Mouse (Mus musculus) midbrain, embryonic 15.5 days (tissue): ENCODE results near the gene Clec3b. TPM values are rescaled to one million over a fixed set of nuclear protein-coding genes. Genes with fewer than 3 reads are reported as not detected.

Source experiments
- ATAC-seq: fragments of 200-750 bp; cut with Nextera tagmentation; replicated peaks from 2 replicates; pipeline ENCODE4 v1.8.0; 2017; ENCODE audit warnings: moderate TSS enrichment
- H3K27ac ChIP-seq: fragments of 300-500 bp; sonication (generic); 2 replicates; pipeline ENCODE4 v1.5.1; 2015; ENCODE audit warnings: mild to moderate bottlenecking, inconsistent platforms
- H3K27me3 ChIP-seq: fragments of 300-500 bp; sonication (generic); replicated peaks from 2 replicates; pipeline ENCODE4 v1.6.1; 2015; ENCODE audit warnings: inconsistent platforms
- H3K36me3 ChIP-seq: fragments of 300-500 bp; sonication (generic); replicated peaks from 2 replicates; pipeline ENCODE4 v1.6.1; 2015; ENCODE audit warnings: inconsistent platforms
- H3K4me1 ChIP-seq: fragments of 300-500 bp; sonication (generic); 2 replicates; pipeline ENCODE4 v1.6.1; 2015; ENCODE audit warnings: inconsistent platforms
- H3K4me2 ChIP-seq: fragments of 300-500 bp; sonication (generic); 2 replicates; pipeline ENCODE4 v1.6.1; 2015; ENCODE audit warnings: inconsistent platforms, mild to moderate bottlenecking, moderate library complexity
- H3K4me3 ChIP-seq: fragments of 300-500 bp; sonication (generic); 2 replicates; pipeline ENCODE4 v1.5.1; 2015; ENCODE audit warnings: mild to moderate bottlenecking, inconsistent platforms
- H3K9ac ChIP-seq: fragments of 300-500 bp; sonication (generic); 2 replicates; pipeline ENCODE4 v1.6.1; 2015; ENCODE audit warnings: mild to moderate bottlenecking, inconsistent platforms
- H3K9me3 ChIP-seq: fragments of 300-500 bp; sonication (generic); 2 replicates; pipeline ENCODE4 v1.6.1; 2016; ENCODE audit warnings: inconsistent platforms
- WGBS: fragments of 180-500 bp; shearing (Covaris S2); methylation state at CpG from one replicate; pipeline ENCODE4 v1.1.7; 2015; ENCODE audit warnings: mixed read lengths; 5-methylcytosine and 5-hydroxymethylcytosine counted together
- polyA plus RNA-seq: library from polyadenylated mRNA; unstranded; fragments of >200 nt; fragmentation: Nextera tagmentation; extraction: Ambion mirVana; gene quantifications from 2 replicates; pipeline ENCODE4 v1.2.1, GENCODE M21; 2015

Gene Clec3b
- polyA plus RNA-seq, 1 experiment from 2014 or later = 1.5 TPM

DNA sequence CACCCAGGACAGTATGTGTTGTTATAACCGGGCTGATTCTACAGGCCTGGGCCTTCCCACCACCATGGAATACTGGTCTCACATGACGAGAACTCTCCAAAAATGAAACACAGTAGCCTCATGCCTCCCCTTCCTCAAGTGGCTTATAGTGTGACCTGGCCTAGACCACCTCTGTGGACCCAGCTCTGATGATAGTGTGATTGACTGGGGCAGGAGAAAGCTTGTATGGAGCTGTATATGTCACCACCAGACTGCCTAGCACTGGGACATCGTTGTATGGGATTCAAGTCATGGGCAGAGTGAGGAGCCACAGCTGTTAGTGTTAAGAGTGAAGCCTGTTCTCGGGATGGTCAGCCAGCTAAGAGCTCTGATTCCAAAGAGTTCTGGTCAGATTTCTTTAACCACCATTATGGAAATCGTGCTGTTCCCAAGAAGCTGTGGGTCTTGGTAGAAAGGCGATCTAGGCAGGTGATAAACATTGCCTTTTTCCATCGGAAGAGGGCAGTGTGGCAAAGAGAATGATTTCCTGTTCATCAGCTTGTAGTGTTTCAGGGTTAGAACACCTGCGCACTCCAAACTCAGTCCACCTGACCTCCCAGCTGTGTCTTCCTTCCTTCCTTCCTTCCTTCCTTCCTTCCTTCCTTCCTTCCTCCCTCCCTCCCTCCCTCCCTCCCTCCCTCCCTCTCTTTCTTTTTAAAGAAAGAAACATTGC is 7.5 kb downstream of the Clec3b start:
- H3K4me3 ChIP-seq = no peak overlapping the region
- H3K9me3 ChIP-seq = no peaks in the 10 kb centered on the region
- 63% methylated on average over 8 of the region's 8 CpGs for whole genome bisulfite sequencing
- no peaks in the 10 kb centered on the region for H3K27me3 ChIP-seq
- no peak overlapping the region for H3K27ac ChIP-seq
- no peaks in the 10 kb centered on the region for H3K4me1 ChIP-seq
- H3K9ac ChIP-seq = no peak overlapping the region
- no peak for ATAC-seq
- H3K36me3 ChIP-seq = no peaks in the 10 kb centered on the region
- no peak overlapping the region for H3K4me2 ChIP-seq

DNA sequence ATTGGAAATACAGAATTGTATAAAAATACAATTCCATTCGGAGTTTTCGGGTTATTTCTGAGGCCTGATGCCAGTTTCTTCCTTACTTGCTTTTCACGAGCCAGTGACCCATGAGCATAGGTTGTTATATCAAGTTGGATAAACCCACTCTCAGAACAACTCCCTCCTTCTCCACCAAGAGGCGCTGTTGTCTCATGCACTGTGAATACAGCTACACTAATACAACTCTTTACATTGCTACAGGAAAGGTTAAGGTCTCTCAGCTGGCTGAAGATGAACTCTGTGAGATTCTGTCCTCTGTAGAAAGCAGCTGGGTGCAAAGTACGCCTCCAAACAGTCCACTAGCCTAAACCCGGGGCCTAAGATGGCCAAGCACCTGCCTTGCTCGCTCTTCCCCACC is 8.6 kb downstream of the Clec3b start:
- Histone ChIP-seq H3K4me2 (no peak overlapping the region), H3K27ac (no peak overlapping the region), H3K4me1 (no peaks in the 10 kb centered on the region), H3K36me3 (no peaks in the 10 kb centered on the region), H3K9me3 (no peaks in the 10 kb centered on the region), H3K4me3 (no peak overlapping the region), H3K27me3 (no peaks in the 10 kb centered on the region), H3K9ac (no peak overlapping the region)
- 57% methylated on average over 7 of the region's 7 CpGs for WGBS
- ATAC-seq = no peak

DNA sequence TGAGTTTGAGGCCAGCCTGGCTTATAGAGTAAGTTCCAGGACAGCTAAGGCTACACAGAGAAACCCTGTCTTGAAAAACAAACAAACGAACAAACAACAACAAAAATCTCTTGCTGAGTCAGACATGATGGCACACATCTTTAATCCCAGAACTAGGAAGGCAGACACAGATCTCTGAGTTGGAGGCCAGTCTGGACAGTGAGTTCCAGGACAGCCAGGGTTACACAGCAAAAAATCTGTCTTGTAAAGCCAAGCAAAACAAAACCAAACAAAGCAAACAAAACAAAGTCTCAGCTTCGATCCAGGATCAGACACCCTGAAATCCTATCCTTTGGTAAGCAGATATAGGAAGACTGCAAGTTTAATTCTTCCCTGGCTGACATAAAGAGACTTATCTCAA is 11.0 kb downstream of the Clec3b start:
- H3K27me3 ChIP-seq = no peaks in the 10 kb centered on the region
- ATAC-seq = no peak
- no peak overlapping the region for H3K27ac ChIP-seq
- no peak overlapping the region for H3K4me2 ChIP-seq
- WGBS = 74% methylated on average over 2 of the region's 2 CpGs
- no peaks in the 10 kb centered on the region for H3K9me3 ChIP-seq
- no peaks in the 10 kb centered on the region for H3K36me3 ChIP-seq
- no peaks in the 10 kb centered on the region for H3K4me1 ChIP-seq
- H3K4me3 ChIP-seq = no peak overlapping the region
- H3K9ac ChIP-seq = no peak overlapping the region

DNA sequence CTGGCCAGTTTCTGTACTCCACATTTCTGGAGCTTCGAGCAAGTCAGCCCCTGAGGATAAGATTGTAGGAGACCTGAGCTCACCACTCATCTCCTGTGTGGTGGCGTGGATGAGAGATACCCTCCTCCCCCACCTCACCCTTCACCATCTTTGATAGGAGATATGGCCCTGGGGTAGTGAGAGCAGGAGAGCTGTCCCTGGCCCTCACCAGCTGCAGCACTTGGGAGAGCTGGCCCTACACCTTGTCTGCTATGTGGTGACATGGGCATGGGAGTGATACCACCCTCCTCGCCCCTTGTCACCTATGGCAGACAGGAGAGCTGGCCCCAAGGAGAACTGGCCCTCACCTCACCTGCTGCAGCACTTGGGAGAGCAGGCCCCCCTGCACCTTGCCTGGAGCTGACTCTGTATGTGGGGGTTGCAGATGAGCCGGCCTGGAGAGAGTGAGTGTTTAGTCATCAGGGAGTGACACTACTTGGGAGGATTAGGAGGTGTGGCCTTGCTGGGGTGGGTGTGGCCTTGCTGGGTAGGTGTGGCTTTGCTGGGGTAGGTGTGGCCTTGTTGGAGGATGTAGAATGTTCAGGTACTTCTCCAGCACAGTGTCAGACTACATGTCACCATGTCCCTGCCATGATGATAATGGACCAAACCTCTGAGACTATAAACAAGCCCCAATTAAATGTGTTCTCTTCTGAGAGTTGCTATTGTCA is 12.4 kb downstream of the Clec3b start:
- H3K27me3 ChIP-seq = no peaks in the 10 kb centered on the region
- H3K4me3 ChIP-seq = no peak overlapping the region
- H3K4me1 ChIP-seq = no peaks in the 10 kb centered on the region
- H3K4me2 ChIP-seq = no peak overlapping the region
- no peak overlapping the region for H3K27ac ChIP-seq
- 0 out of 2 replicates have a peak, but pooled peaks have one; percentile 28 for ATAC-seq
- 83% methylated on average over 4 of the region's 4 CpGs for WGBS
- H3K9ac ChIP-seq = no peak overlapping the region
- no peaks in the 10 kb centered on the region for H3K9me3 ChIP-seq
- H3K36me3 ChIP-seq = no peaks in the 10 kb centered on the region

DNA sequence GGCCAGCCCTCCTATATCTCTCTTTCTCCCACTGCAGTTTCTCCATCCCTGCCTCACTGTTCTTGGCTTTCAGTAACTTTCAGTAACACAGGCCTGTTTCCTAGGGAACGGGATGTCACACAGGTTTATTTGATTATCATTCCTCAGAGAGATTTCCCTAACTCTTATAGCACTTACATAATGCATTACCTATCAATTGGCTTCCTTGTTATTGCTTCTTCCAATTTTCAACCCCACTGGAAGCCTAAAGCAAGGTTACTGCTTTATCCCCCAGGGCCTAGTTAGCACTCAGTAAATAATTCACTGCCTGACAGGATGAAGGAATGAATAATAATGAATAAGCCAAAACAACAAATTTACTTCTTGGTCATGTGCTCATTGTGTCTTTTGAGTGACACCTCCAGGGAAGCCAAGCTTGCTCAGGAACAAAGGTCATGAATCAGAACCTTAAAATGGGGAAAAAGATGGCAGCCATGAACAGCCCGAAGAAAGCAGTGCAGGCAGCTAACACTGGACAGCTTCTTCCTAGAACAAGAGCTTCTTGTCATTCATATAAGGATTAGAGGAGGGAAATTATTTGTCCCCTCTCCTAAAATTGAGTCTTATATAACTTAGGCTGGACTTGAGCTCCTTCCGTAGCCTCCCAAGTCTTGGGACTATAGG is 15.2 kb downstream of the Clec3b start:
- Histone ChIP-seq H3K4me1 (no peaks in the 10 kb centered on the region), H3K36me3 (no peaks in the 10 kb centered on the region), H3K27ac (peak overlapping the region; percentile 28; the same call in 1 of the 2 replicates), H3K27me3 (no peaks in the 10 kb centered on the region), H3K4me2 (no peak overlapping the region), H3K9me3 (no peaks in the 10 kb centered on the region), H3K4me3 (no peak overlapping the region), H3K9ac (no peak overlapping the region)
- ATAC-seq = peak; percentile 72; the same call in 1 of the 2 replicates
- WGBS = 66% methylated on average over 3 of the region's 3 CpGs

DNA sequence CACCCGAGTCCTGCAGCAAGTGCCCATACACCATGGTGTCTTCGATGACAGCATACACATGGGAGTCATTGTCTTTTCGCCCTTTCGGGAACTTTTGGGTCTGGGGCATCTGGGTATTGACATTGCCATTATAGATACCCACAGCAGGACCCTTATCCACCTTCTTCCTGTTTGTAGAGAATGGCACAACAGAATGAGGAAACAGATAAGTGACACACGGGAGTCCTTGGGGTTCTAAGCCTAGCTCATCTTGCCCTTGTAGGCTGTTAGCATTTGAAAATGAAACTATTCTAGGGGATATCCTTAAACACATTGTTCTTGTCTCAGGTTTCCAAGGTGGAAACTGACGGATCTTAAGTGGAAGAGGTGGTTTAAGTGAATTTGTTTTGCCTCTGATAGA is 23.0 kb downstream of the Clec3b start:
- no peaks in the 10 kb centered on the region for H3K4me1 ChIP-seq
- no peaks in the 10 kb centered on the region for H3K27me3 ChIP-seq
- no peaks in the 10 kb centered on the region for H3K36me3 ChIP-seq
- H3K27ac ChIP-seq = no peak overlapping the region
- H3K9ac ChIP-seq = no peak overlapping the region
- H3K9me3 ChIP-seq = no peaks in the 10 kb centered on the region
- ATAC-seq = no peak
- no peak overlapping the region for H3K4me3 ChIP-seq
- 92% methylated on average over 6 of the region's 6 CpGs for WGBS
- H3K4me2 ChIP-seq = no peak overlapping the region

DNA sequence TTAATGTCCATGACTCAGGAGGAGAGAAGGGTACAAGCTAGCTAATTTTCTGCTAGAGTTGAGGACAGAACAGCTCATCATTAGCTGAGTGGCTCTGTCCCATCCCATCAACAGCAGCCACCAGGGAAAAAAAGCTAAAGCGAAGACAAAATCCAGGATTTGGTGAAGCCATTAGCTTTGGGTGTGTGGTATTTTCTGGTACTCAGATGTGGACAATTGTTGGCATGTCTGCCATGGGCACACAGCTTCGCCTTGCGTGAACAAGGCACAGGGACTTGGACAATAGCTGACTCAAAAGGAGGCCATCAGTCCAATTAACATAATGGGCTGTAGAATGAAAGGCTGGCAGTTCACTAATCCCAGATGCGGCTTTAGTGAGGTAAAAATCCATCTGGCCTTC is 23.6 kb downstream of the Clec3b start:
- Histone ChIP-seq H3K36me3 (no peaks in the 10 kb centered on the region), H3K4me2 (no peak overlapping the region), H3K27me3 (no peaks in the 10 kb centered on the region), H3K4me3 (no peak overlapping the region), H3K9ac (no peak overlapping the region), H3K9me3 (no peaks in the 10 kb centered on the region), H3K27ac (no peak overlapping the region), H3K4me1 (no peaks in the 10 kb centered on the region)
- 18% methylated on average over 4 of the region's 4 CpGs for WGBS
- no peak for ATAC-seq

DNA sequence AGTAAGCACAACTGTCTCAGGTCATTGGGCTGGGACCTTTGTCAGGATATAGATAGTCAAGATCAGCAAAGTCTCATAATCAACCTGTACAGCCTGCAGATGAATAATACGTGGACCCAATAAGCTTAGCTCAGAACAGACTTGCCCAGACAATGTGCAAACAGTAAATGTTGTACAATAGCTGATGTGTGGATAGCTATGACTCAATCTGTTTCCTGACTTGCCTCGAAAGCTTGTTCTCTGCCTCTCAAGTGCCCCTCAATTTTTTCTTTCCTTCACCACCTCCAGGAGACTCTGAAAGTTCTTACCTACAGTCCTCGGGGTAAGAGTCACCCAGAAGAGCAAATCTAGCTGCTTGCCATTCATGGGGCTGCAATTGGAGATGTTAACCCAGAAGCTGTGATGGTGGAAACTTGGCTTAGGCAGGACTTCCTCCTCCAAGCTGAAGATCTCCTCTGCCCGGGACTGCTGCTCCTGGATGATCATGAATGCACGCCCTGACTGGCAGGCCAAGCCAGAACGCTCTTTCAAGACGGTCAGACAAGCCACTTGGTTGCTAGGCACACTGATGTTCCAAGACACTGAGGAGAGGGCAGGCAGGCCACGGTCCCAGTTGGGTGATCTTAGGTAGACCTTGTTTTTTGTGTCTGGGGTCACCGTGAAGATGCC is 26.8 kb downstream of the Clec3b start:
- no peak overlapping the region for H3K27ac ChIP-seq
- H3K9ac ChIP-seq = no peak overlapping the region
- H3K4me2 ChIP-seq = no peak overlapping the region
- 86% methylated on average over 9 of the region's 9 CpGs for WGBS
- no peaks in the 10 kb centered on the region for H3K4me1 ChIP-seq
- H3K36me3 ChIP-seq = no peaks in the 10 kb centered on the region
- H3K27me3 ChIP-seq = no peaks in the 10 kb centered on the region
- no peak for ATAC-seq
- no peaks in the 10 kb centered on the region for H3K9me3 ChIP-seq
- no peak overlapping the region for H3K4me3 ChIP-seq

DNA sequence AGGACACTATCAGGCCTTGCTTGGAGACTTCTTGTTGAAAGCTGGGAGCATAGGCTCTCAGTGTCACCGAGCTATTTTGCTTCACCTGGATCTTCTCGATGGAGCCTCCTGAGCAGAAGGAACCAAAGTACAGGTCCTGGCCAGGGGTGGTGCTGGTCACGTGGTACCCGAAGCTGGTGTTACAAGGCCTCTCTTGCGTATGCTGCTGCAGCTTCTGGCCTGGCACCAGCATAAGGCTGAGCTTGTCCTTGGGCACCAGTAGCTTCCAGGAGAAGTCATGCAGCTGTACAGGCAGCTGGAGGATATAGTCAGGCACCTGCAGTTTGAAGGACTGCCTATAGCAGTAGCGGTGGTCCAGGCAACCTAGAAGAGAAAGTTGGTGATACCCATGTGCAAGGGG is 29.3 kb downstream of the Clec3b start:
- no peak overlapping the region for H3K27ac ChIP-seq
- no peak overlapping the region for H3K4me3 ChIP-seq
- WGBS = 90% methylated on average over 6 of the region's 6 CpGs
- H3K27me3 ChIP-seq = no peaks in the 10 kb centered on the region
- H3K4me2 ChIP-seq = no peak overlapping the region
- ATAC-seq = no peak
- H3K9me3 ChIP-seq = no peaks in the 10 kb centered on the region
- no peak overlapping the region for H3K9ac ChIP-seq
- no peaks in the 10 kb centered on the region for H3K4me1 ChIP-seq
- no peaks in the 10 kb centered on the region for H3K36me3 ChIP-seq

DNA sequence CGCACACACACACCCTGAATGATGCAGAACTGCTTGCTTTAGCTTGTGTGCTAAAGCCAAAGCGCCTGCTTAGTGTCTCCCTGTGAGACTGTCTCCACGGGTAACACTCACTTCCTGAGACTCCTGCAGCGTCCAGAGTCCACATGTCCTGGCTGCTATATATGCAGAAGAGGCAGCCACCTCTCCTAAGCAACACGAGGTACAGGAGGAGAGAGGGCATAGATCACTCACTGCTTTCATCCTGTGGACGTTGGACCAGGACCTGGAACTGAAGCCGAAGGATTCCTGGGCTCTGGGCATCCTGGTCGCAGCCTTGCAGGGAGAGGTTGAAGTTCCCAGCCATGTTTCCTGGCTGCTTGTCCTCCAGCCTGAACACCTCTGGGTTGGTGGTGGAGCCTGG is 32.5 kb downstream of the Clec3b start:
- Histone ChIP-seq H3K4me3 (no peak overlapping the region), H3K27ac (no peak overlapping the region), H3K27me3 (no peaks in the 10 kb centered on the region), H3K9ac (no peak overlapping the region), H3K4me1 (no peaks in the 10 kb centered on the region), H3K36me3 (no peaks in the 10 kb centered on the region), H3K4me2 (no peak overlapping the region), H3K9me3 (no peaks in the 10 kb centered on the region)
- WGBS = 77% methylated on average over 8 of the region's 8 CpGs
- no peak for ATAC-seq

DNA sequence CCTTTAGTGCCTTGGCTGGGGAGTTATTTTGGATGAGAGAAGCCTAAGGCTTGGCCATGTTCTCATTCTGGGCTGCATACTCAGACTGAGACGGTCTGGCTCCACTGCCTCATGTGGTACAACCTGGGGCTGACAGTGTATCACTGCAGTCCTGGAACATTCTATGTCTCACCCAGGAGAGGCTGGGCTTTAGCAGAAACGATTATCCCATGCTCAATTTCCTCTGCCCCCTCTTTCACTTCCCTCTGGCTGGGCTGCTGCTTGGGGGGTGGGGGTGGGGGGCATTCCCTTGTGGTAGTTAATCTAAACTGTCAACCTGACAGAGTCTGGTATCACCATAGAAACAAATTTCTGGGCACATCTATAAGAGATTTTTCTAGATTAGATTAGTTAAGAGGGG is 34.8 kb downstream of the Clec3b start:
- no peaks in the 10 kb centered on the region for H3K27me3 ChIP-seq
- no peaks in the 10 kb centered on the region for H3K4me1 ChIP-seq
- H3K36me3 ChIP-seq = no peaks in the 10 kb centered on the region
- no peak overlapping the region for H3K4me2 ChIP-seq
- 67% methylated on average over 2 of the region's 2 CpGs for WGBS
- no peak overlapping the region for H3K9ac ChIP-seq
- H3K4me3 ChIP-seq = no peak overlapping the region
- no peak overlapping the region for H3K27ac ChIP-seq
- no peak for ATAC-seq
- H3K9me3 ChIP-seq = no peaks in the 10 kb centered on the region

DNA sequence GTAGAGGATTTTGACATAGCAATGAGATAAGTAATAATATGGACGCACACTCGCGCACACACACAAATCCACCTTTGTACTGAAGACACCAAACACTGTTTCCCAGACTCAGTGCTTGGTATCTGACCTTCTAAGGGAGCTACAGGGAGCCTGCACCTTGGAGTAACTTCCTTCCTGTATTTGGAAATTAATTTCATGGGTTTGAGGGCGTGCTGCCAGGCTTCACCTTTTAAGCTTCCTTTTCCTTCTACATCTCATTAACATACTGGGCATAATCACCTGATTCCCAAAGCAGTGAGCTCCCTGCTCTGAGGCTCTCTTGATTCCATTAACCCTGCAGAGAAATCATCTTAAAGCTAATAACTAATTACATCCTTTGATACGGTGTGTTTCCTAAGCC is 35.4 kb downstream of the Clec3b start:
- Histone ChIP-seq H3K4me2 (no peak overlapping the region), H3K27me3 (no peaks in the 10 kb centered on the region), H3K4me3 (no peak overlapping the region), H3K4me1 (no peaks in the 10 kb centered on the region), H3K27ac (no peak overlapping the region), H3K36me3 (no peaks in the 10 kb centered on the region), H3K9me3 (no peaks in the 10 kb centered on the region), H3K9ac (no peak overlapping the region)
- 73% methylated on average over 5 of the region's 5 CpGs for WGBS
- no peak for ATAC-seq
